Mouse (Mus musculus): ENCODE measurements around the gene Ephb4.

DNA sequence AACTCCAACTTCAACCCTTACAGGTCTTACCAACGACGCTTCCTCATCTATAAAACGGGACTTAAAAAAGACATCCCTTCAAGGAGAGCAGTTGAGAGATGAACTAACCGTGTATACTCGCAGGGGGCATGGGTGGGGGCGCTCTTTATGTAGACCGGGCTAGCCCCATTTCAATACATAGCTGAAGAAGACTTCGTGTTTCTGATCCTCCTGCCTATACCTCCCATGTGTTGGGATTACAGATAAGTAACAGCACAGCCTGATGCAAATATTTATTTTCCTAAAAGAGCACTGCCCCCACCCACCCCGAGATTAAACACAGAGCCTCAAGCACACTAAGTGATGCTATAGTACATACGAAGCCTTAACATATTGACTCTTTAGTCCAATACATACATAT, 15.6 kb upstream of the Ephb4 start:
- TF ChIP-seq GATA1 (IDR thresholded peaks at IDR 0.05; ENCODE audit: low read length) (no peak), TAL1 (IDR thresholded peaks at IDR 0.05; ENCODE audit: low read length) (no peak)
